Mouse (Mus musculus) G1E (cell line): ENCODE data around the gene Lmln.

ENCODE experiments used
- CTCF ChIP-seq: IDR thresholded peaks from 2 replicates; pipeline ENCODE4 v1.5.1; 2012; ENCODE audit warnings: low read depth, low read length, inconsistent platforms, mixed read lengths
- GATA1 ChIP-seq: IDR thresholded peaks from 2 replicates; pipeline ENCODE4 v1.6.1; 2012; ENCODE audit warnings: borderline replicate concordance, low read length, inconsistent platforms, mixed read lengths
- GATA2 ChIP-seq: IDR thresholded peaks from 2 replicates; pipeline ENCODE4 v1.6.1; 2012; ENCODE audit warnings: low read depth, low read length, inconsistent platforms, borderline replicate concordance
- POLR2AphosphoS5 ChIP-seq: IDR thresholded peaks from 2 replicates; pipeline ENCODE4 v1.6.1; 2012; ENCODE audit warnings: low read depth, low read length, inconsistent platforms; ENCODE audit not compliant: insufficient replicate concordance
- TAL1 ChIP-seq: conservative IDR thresholded peaks from 2 replicates; pipeline ENCODE4 v1.6.1; 2012; ENCODE audit warnings: low read depth, low read length, inconsistent platforms, mixed read lengths

DNA sequence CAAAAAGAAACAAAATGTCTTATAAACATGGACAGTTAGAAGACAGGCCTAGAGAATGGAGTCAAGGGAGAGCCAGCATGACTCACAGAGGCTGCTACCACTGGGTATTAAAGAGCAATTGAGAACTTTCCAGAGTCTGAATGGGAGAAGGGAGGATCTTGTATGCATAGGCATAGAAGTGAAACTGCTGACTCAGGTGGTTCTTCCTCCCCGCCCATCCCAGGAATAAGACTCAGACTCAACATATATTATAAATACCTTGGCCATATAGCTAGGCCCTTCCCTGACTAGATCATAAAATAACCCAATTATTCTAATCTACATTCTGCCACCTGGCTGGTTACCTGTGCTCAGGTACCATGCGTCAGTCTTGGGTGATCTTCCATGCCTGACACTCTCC is 97.0 kb downstream of the Lmln start:
- TF ChIP-seq CTCF, result no peak
- no peak for TF ChIP-seq GATA1
- no peak for TF ChIP-seq TAL1
- TF ChIP-seq GATA2, result no peak
- no peak for TF ChIP-seq POLR2AphosphoS5
